Mouse (Mus musculus) liver (tissue): Measurements from ENCODE around the gene Ddx28.

Source experiments
- DNase-seq: peaks from one replicate; pipeline ENCODE4 v3.0.0-alpha.2; 2020; ENCODE audit warnings: mixed read lengths

Gene Ddx28

DNA sequence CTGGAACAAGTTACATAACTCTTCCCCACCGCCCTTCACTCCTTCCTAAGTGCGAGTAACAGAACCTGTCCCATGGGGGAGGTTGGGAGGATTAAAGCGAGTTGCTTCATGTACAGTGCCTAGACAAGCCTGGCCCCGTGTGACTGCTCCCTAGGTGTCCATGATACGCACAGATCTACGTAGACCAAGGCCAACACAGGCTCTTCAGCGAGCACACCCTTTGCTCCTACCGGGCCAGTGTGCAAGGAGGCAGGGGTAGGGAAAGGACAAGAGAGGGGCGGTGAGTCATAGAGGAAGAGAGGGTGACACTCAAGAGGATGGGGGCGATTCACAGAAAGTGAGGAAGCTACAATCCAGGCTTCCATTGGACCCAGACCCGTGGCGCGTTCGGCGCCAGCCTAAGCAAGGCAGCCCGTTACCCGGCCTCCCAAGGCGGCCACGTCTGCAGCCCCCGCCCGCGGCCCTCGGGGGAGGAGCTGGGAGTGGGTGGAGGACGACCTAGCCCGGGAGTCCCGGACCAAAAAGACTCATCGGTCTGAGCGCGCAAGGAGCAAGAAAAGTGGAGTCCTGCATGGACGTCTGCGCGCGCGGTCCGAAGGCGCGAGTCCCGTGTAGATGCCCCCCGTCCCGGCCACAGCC, 46.3 kb downstream of the Ddx28 start:
- DNase-seq: peak; percentile 69

DNA sequence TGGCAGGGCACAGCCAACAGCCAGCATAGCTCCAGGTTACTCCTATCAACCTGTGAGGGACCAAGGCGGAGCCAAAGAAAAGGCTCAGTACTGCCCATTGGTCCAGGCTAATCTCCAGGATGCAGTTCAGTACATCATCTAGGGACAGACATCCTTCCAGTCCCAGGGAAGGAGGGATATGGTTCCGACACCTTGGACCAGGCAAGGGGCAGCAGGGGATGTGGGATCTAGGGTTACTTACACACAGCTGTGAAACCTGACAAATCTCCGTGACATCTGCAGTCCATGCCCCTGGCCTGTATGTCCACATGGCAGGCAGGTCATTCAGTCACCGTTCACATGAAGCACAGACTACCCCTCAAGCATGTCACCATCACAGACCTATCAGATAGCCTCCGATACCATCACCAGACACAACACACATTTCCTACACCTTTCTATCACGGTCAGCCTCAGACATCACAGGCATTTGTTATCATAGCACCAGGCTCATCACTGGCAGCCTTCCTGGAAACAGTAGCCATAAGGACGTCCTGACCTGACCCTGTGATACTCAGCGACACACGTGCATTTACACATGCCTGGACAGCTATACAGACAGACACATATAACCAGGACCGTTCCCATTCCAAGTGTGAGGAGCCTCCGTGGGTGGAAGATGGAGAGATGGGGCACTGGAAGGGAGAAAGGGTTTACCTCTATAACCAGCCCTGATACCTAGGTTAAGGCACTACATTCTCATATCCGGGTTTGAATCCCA, 47.0 kb downstream of the Ddx28 start:
- DNase-seq: no peak

DNA sequence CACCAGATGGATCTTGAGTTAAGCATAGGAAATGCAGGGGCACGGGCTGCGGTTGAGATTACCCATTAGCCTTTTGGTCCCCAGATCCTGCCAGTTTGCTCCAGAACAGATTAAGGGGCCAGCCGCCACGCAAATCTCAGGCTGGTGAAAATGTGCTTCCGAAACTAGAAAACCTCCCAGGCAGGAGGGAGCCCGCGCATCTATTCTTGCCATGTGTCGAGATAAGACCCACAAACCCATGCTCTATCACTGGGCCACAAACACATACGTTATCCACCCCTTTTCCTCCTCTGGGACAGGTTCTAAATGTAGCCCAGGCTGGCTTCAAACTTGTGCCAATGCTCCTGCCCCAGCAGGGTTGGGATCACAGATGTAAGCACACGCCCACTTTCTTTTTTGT, 50.1 kb downstream of the Ddx28 start:
- DNase-seq: peak; percentile 65

- peak; percentile 70 for DNase-seq
Observed at GRCm38 (mm10) chr8:105961101-105961500, 50.6 kb downstream of the Ddx28 start.
